Mouse (Mus musculus): ENCODE data around the gene 3830406C13Rik. TPM values are rescaled to one million over a fixed set of nuclear protein-coding genes. Genes with fewer than 3 reads are reported as not detected.
"Not testable (repeated sequence)": the region's sequence is repeated elsewhere in the genome, so short reads cannot be mapped to it uniquely, and the experiment has no call there.

The 3830406C13Rik gene
- 4.1 and 8.3 TPM in 2 replicates for polyA plus RNA-seq (2012; rRNA removed)
- polyA plus RNA-seq (2014; fragmentation: Nextera tagmentation; extraction: Ambion mirVana) = 19.1 and 19.5 TPM in 2 replicates

DNA sequence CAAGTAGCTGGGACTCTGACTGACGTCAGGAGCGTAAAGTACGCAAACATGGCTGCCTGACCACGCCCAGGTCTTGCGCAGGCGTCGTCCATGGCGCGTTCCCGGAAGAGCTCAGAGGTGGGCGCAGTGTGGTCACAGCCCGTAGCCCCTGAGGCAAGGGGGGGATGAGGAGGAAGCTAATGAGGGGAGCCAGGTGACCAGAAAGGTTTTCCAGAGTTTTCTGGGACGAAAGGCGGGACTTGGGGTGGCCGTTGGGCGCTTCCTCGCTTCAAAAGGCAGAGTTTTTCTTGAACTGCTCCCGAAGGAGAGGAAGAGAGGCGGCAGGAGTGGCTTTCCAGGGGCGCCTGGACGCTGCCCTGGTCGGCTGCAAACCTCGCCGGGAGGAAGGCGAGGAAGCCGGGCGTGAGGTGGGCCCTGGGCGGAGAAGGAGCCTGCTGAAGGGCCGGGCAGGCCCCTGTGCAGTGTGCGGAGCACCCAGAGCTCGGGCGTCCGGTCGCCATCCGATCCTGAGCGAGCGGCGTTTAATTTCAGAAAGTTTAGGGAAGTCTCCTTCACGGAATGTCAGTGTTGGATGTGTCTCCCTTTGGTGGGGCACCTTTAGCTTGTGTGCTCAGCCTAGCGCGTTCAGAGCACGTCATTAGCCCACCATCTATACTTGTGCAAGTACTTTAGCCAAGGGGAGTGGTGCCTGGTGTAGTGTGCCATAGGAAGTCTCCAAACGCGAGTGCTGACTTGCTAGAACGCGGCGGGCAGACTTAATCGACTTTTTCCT lies at the start of gene 3830406C13Rik:
Gene 3830406C13Rik, plus strand, starts transcription at position 33 of the 772 bp plus-strand sequence.
- DNase-seq (ENCODE audit: low read depth in 3 of 3, low spot score in 3 of 3) (peak; percentile 54 to 65 (median 64)), ATAC-seq (ENCODE audit: insufficient read depth) (peak; percentile 91)
- H3K36me3 ChIP-seq (replicated peaks; ENCODE audit: control insufficient read depth, insufficient read depth, low read depth) = no peaks in the 10 kb centered on the region
- TF ChIP-seq CTCF (IDR thresholded peaks at IDR 0.05; ENCODE audit: low read depth) (0 out of 2 replicates have a peak, but pooled peaks have one; percentile 6), EP300 (IDR thresholded peaks at IDR 0.05; ENCODE audit: low read depth) (no peak)
- H3K9ac ChIP-seq (replicated peaks) = peak within 1 kb of the TSS; percentile 91
- H3K4me2 ChIP-seq (ENCODE audit: low read depth) = peak within 1 kb of the TSS; percentile 70
- under 1% methylated on average over 48 of the region's 48 CpGs for WGBS (ENCODE audit: insufficient replicate concordance)
- no peaks in the 10 kb centered on the region; the same call in 1 of the 2 replicates for H3K27me3 ChIP-seq (ENCODE audit: control insufficient read depth, insufficient read depth, low read length)
- peak within 1 kb of the TSS; percentile 86 to 97 for H3K4me3 ChIP-seq (ENCODE audit: insufficient read depth in 1 of 2, low read depth in 2 of 2, low read length in 2 of 2)
- H3K27ac ChIP-seq = peak within 1 kb of the TSS; percentile 78
- H3K9me3 ChIP-seq (ENCODE audit: control insufficient read depth, low read length) = no peaks in the 10 kb centered on the region
- H3K4me1 ChIP-seq (replicated peaks; ENCODE audit: control insufficient read depth in 2 of 2, insufficient read depth in 2 of 2, low read length in 1 of 2) = no peaks in the 10 kb centered on the region

DNA sequence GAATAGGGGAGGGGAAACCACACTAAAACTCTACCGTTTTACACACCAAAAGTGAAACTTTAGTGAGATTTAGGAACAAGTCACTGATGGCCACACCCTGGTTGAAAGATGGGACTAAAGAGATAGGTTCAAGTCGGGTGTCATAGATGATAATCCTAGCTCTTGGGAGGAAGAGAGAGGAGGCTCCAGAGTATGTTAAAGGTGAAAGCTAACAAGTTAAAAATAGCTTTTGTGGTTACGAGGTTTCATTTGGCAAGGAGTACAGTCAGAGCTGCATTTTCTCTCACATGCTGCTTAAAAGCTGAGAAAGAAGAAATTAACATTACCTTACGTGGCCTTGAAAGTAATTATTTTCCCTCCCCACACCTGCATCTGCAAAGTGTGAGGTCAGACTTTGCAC lies 40.2 kb upstream of the 3830406C13Rik start:
- no peak overlapping the region for H3K4me2 ChIP-seq (ENCODE audit: low read depth)
- ATAC-seq (ENCODE audit: insufficient read depth) (no peak), DNase-seq (ENCODE audit: low read depth in 3 of 3, low spot score in 3 of 3) (no peak)
- H3K4me1 ChIP-seq (replicated peaks; ENCODE audit: control insufficient read depth in 2 of 2, insufficient read depth in 2 of 2, low read length in 1 of 2) = no peaks in the 10 kb centered on the region
- no peak overlapping the region for H3K4me3 ChIP-seq (ENCODE audit: insufficient read depth in 1 of 2, low read depth in 2 of 2, low read length in 2 of 2)
- 31% methylated on average over 4 of the region's 4 CpGs for WGBS (ENCODE audit: insufficient replicate concordance)
- no peak overlapping the region for H3K9ac ChIP-seq (replicated peaks)
- no peaks in the 10 kb centered on the region for H3K27me3 ChIP-seq (ENCODE audit: control insufficient read depth, insufficient read depth, low read length)
- no peaks in the 10 kb centered on the region for H3K36me3 ChIP-seq (replicated peaks; ENCODE audit: control insufficient read depth, insufficient read depth, low read depth)
- no peaks in the 10 kb centered on the region for H3K9me3 ChIP-seq (ENCODE audit: control insufficient read depth, low read length)
- TF ChIP-seq EP300 (IDR thresholded peaks at IDR 0.05; ENCODE audit: low read depth) (no peak), CTCF (IDR thresholded peaks at IDR 0.05; ENCODE audit: low read depth) (no peak)
- no peak overlapping the region for H3K27ac ChIP-seq

DNA sequence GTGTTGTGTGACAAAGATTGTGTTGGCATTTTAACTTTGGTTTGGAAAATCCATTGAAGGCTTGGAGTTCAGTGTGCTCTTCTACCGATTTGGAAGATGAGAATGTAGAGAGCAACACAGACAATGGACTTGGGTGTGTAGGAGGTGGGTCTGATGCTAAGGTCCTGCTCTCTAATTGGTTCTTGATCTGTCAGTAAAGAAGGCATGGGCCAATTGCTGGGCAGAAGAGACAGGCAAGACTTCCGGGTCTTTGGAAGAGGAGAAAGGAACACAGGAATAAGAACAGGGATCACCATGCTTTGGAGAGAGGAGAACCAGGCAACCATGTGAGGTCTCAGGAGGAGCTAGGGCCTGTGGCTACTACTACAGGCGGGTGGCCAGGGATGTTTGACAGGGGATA lies 7.9 kb upstream of the 3830406C13Rik start:
- ATAC-seq (ENCODE audit: insufficient read depth) = no peak
- WGBS (ENCODE audit: insufficient replicate concordance) = 44% methylated on average over 3 of the region's 3 CpGs
- Histone ChIP-seq H3K4me3 (ENCODE audit: insufficient read depth in 1 of 2, low read depth in 2 of 2, low read length in 2 of 2) (no peak overlapping the region), H3K27me3 (ENCODE audit: control insufficient read depth, insufficient read depth, low read length) (no peaks in the 10 kb centered on the region), H3K4me1 (replicated peaks; ENCODE audit: control insufficient read depth in 2 of 2, insufficient read depth in 2 of 2, low read length in 1 of 2) (no peaks in the 10 kb centered on the region), H3K9ac (replicated peaks) (no peak overlapping the region), H3K9me3 (ENCODE audit: control insufficient read depth, low read length) (no peaks in the 10 kb centered on the region), H3K36me3 (replicated peaks; ENCODE audit: control insufficient read depth, insufficient read depth, low read depth) (no peaks in the 10 kb centered on the region), H3K27ac (no peak overlapping the region), H3K4me2 (ENCODE audit: low read depth) (no peak overlapping the region)
- DNase-seq (ENCODE audit: low read depth in 3 of 3, low spot score in 3 of 3) = no peak
- TF ChIP-seq EP300 (IDR thresholded peaks at IDR 0.05; ENCODE audit: low read depth) (no peak), CTCF (IDR thresholded peaks at IDR 0.05; ENCODE audit: low read depth) (no peak)

DNA sequence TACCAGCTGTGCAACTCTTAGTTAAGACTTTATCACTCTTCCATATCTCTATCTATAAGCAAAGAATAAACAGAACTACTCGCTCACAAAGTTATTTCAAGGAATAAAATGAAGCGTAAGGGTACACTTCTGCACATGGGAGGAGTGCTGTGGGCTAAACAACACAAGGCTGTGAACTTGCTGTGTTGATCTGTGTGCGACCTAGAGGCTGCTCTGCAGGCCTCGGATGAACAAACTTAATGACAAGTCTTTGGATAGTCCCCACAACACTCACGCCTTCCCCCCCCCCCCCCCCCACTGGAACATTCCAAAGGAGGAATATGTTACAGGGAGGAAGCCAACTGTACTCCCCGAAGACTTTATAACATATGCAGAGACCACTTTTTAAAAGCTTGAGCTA lies 332 bp upstream of the 3830406C13Rik start, which contains the start of gene Gm49355:
Gene Gm49355, plus strand, starts transcription at position 336 of the 400 bp plus-strand sequence.
- peak within 1 kb of the TSS; percentile 86 to 97 for H3K4me3 ChIP-seq (ENCODE audit: insufficient read depth in 1 of 2, low read depth in 2 of 2, low read length in 2 of 2)
- peak within 1 kb of the TSS; percentile 91 for H3K9ac ChIP-seq (replicated peaks)
- DNase-seq (ENCODE audit: low read depth in 3 of 3, low spot score in 3 of 3) (no peak), ATAC-seq (ENCODE audit: insufficient read depth) (no peak)
- TF ChIP-seq CTCF (IDR thresholded peaks at IDR 0.05; ENCODE audit: low read depth) (no peak), EP300 (IDR thresholded peaks at IDR 0.05; ENCODE audit: low read depth) (no peak)
- H3K4me1 ChIP-seq (replicated peaks; ENCODE audit: control insufficient read depth in 2 of 2, insufficient read depth in 2 of 2, low read length in 1 of 2) = no peaks in the 10 kb centered on the region
- H3K27ac ChIP-seq = peak within 1 kb of the TSS; percentile 78
- no peaks in the 10 kb centered on the region; the same call in 1 of the 2 replicates for H3K27me3 ChIP-seq (ENCODE audit: control insufficient read depth, insufficient read depth, low read length)
- 60% methylated on average over 6 of the region's 6 CpGs for WGBS (ENCODE audit: insufficient replicate concordance)
- peak within 1 kb of the TSS; percentile 70 for H3K4me2 ChIP-seq (ENCODE audit: low read depth)
- H3K36me3 ChIP-seq (replicated peaks; ENCODE audit: control insufficient read depth, insufficient read depth, low read depth) = no peaks in the 10 kb centered on the region
- no peaks in the 10 kb centered on the region for H3K9me3 ChIP-seq (ENCODE audit: control insufficient read depth, low read length)

DNA sequence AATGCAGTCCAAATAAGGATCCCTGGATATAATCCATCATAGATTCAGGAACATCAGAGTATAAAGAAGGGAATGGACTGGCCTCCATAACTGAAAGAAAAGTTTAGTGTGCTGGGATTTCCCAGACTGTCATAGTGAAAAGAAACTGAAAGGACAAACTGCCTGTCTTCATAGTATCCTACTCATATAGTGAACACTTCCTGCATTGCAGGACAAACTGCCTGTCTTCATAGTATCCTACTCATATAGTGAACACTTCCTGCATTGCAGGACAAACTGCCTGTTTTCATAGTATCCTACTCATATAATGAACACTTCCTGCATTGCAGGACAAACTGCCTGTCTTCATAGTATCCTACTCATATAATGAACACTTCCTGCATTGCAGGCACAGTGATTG lies 5.8 kb downstream of the 3830406C13Rik start:
- H3K36me3 ChIP-seq (replicated peaks; ENCODE audit: control insufficient read depth, insufficient read depth, low read depth); H3K9ac ChIP-seq (replicated peaks); H3K4me1 ChIP-seq (replicated peaks; ENCODE audit: control insufficient read depth in 2 of 2, insufficient read depth in 2 of 2, low read length in 1 of 2); H3K27me3 ChIP-seq (ENCODE audit: control insufficient read depth, insufficient read depth, low read length); H3K4me3 ChIP-seq (ENCODE audit: insufficient read depth in 1 of 2, low read depth in 2 of 2, low read length in 2 of 2); DNase-seq (ENCODE audit: low read depth in 3 of 3, low spot score in 3 of 3); H3K4me2 ChIP-seq (ENCODE audit: low read depth); H3K9me3 ChIP-seq (ENCODE audit: control insufficient read depth, low read length); H3K27ac ChIP-seq; ATAC-seq (ENCODE audit: insufficient read depth): not testable (repeated sequence)
